Comparison of ENCODE assay signal across 8 mouse cellular contexts in the genomic region with DNA sequence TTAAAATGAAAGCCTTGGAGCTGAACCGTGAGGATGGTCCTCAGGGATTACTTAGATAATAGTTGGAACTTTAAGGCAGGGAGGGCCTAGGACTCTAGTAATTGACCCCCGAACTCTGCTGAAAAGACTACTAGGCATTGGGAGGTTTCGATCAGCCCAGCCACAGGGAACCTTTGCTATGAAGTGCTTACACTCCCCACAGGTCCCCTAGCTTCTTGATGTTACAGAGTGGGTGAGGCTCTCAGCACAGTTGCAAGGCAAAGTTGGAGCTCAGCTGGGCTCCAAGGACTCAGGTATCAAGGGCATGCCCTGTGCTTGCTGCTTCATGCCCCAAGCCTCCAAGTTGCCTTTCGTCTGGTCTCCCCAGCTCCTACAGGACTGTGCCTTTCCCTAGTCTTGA. TPM values are rescaled to one million over a fixed set of nuclear protein-coding genes. Genes with fewer than 3 reads are reported as not detected.
DNase-seq lines count a peak whose midpoint lies in the region; ATAC-seq lines count a peak whose summit lies in the region.

No protein-coding gene starts in this region.

- no peak overlapping the region for H3K27ac ChIP-seq in forebrain, embryonic 15.5 days (replicated peaks)
- peak overlapping the region; percentile 88 for H3K27ac ChIP-seq in liver, embryonic 12.5 days

- H3K4me1 ChIP-seq in forebrain, embryonic 15.5 days: peaks cover 53% of the 10 kb centered on the region
- H3K4me1 ChIP-seq in liver, embryonic 12.5 days: peaks cover 71% of the 10 kb centered on the region

- H3K9me3 ChIP-seq in forebrain, embryonic 15.5 days: no peaks in the 10 kb centered on the region
- H3K9me3 ChIP-seq in liver, embryonic 12.5 days (replicated peaks): no peaks in the 10 kb centered on the region

- 40% methylated on average over 4 of the region's 4 CpGs for WGBS in forebrain, embryonic 15.5 days
- 53% methylated on average over 4 of the region's 4 CpGs for WGBS in liver, embryonic 12.5 days (ENCODE audit: insufficient replicate concordance)

- DNase-seq in adrenal gland, postnatal 14 days: peak; percentile 9
- DNase-seq in adrenal gland, adult 2 months: no peak
- DNase-seq in A20 (ENCODE audit: low read depth, low spot score): peak; percentile 19
- DNase-seq in spleen, adult 18-20 months: no peak
- no peak for DNase-seq in T-cell, adult 2 months (ENCODE audit: low spot score)
- no peak for DNase-seq in right cerebral cortex, postnatal 14 days

- peak overlapping the region; percentile 99 for H3K9ac ChIP-seq in forebrain, embryonic 15.5 days (replicated peaks)
- peak overlapping the region; percentile 98 for H3K9ac ChIP-seq in liver, embryonic 12.5 days

- ATAC-seq in forebrain, embryonic 15.5 days (replicated peaks): no peak
- ATAC-seq in liver, embryonic 12.5 days: no peak

- peak overlapping the region; percentile 90 for H3K4me2 ChIP-seq in forebrain, embryonic 15.5 days (replicated peaks)
- peak overlapping the region; percentile 88 for H3K4me2 ChIP-seq in liver, embryonic 12.5 days

- no peaks in the 10 kb centered on the region; the same call in 1 of the 2 replicates for H3K27me3 ChIP-seq in forebrain, embryonic 15.5 days
- peaks cover 23% of the 10 kb centered on the region for H3K27me3 ChIP-seq in liver, embryonic 12.5 days (replicated peaks)

- peak overlapping the region; percentile 95 for H3K4me3 ChIP-seq in forebrain, embryonic 15.5 days
- H3K4me3 ChIP-seq in liver, embryonic 12.5 days: peak overlapping the region; percentile 98

- H3K36me3 ChIP-seq in forebrain, embryonic 15.5 days: no peaks in the 10 kb centered on the region
- peaks cover under 1% of the 10 kb centered on the region; the same call in 1 of the 2 replicates for H3K36me3 ChIP-seq in liver, embryonic 12.5 days

RNA-seq across cellular contexts. Expression of a gene that starts 1.4 kb away (rescaled TPM):
- total RNA-seq in adrenal gland, postnatal 14 days (2021): 41.7 and 42.5 TPM in 2 replicates
- total RNA-seq in adrenal gland, adult 2 months (2021): 10 to 100 TPM; 31.8 to 50.9 TPM
- polyA plus RNA-seq in adrenal gland, adult 2 months (2012; rRNA removed): 5.2 and 8.4 TPM in 2 replicates
- 33.3 and 36.5 TPM in 2 replicates for polyA plus RNA-seq in forebrain, embryonic 15.5 days (2015; fragmentation: Nextera tagmentation; extraction: Ambion mirVana)
- polyA plus RNA-seq in liver, embryonic 12.5 days (2016; fragmentation: Nextera tagmentation; extraction: Ambion mirVana): 12.6 and 14.8 TPM in 2 replicates

RNA-seq across cellular contexts. Expression of a gene that starts 13.8 kb away (rescaled TPM):
- 0.89 and 1.4 TPM in 2 replicates for total RNA-seq in adrenal gland, postnatal 14 days (2021)
- total RNA-seq in adrenal gland, adult 2 months (2021): 1 to 10 TPM; 1.0 TPM
- polyA plus RNA-seq in adrenal gland, adult 2 months (2012; rRNA removed): 3.0 TPM in 2 replicates
- polyA plus RNA-seq in forebrain, embryonic 15.5 days (2015; fragmentation: Nextera tagmentation; extraction: Ambion mirVana): 0.06 TPM in 2 replicates
- 0.15 TPM in 1 of 2 replicates, not detected in the other for polyA plus RNA-seq in liver, embryonic 12.5 days (2016; fragmentation: Nextera tagmentation; extraction: Ambion mirVana)

RNA-seq across cellular contexts. Expression of a gene that starts 28.2 kb away (rescaled TPM):
- total RNA-seq in adrenal gland, postnatal 14 days (2021): 964 and 993 TPM in 2 replicates
- 100 to 1,000 TPM; 370 to 504 TPM for total RNA-seq in adrenal gland, adult 2 months (2021)
- polyA plus RNA-seq in adrenal gland, adult 2 months (2012; rRNA removed): 22.4 and 22.9 TPM in 2 replicates
- 367 and 408 TPM in 2 replicates for polyA plus RNA-seq in forebrain, embryonic 15.5 days (2015; fragmentation: Nextera tagmentation; extraction: Ambion mirVana)
- polyA plus RNA-seq in liver, embryonic 12.5 days (2016; fragmentation: Nextera tagmentation; extraction: Ambion mirVana): 355 and 360 TPM in 2 replicates

Comparison
In these comparisons a context has a peak if more than half of its experiments do, and no peak if none do; other contexts are left out.
1. DNase-seq: peak in adrenal gland, postnatal 14 days (single experiment) and A20 (single experiment); none in adrenal gland, adult 2 months (single experiment), spleen, adult 18-20 months (0 of 2), T-cell, adult 2 months (single experiment) and right cerebral cortex, postnatal 14 days (single experiment).
2. RNA of a gene that starts 28.2 kb away (polyA plus RNA-seq): 367 to 408 TPM in forebrain, embryonic 15.5 days and 355 to 360 TPM in liver, embryonic 12.5 days; 22.4 to 22.9 TPM in adrenal gland, adult 2 months; every median in the first group is over 10 times any median in the second.